Mouse (Mus musculus) splenic B cell, adult 2 months (primary cell): ENCODE results near the gene Ncor2.

ENCODE experiments used
- DNase-seq: peaks from one replicate; pipeline ENCODE4 v3.0.0-alpha.2; 2011; ENCODE audit warnings: low read depth, low spot score
- H3K27me3 ChIP-seq: 2 replicates; pipeline ENCODE4 v1.6.1; 2012; ENCODE audit warnings: mild to moderate bottlenecking, low read length, moderate library complexity, mixed read lengths; ENCODE audit not compliant: control insufficient read depth, poor library complexity, insufficient read depth, severe bottlenecking
- H3K36me3 ChIP-seq: 2 replicates; pipeline ENCODE4 v1.6.1; 2012; ENCODE audit warnings: mild to moderate bottlenecking, low read length, moderate library complexity, mixed read lengths; ENCODE audit not compliant: control insufficient read depth, poor library complexity, insufficient read depth, severe bottlenecking

The Ncor2 gene

DNA sequence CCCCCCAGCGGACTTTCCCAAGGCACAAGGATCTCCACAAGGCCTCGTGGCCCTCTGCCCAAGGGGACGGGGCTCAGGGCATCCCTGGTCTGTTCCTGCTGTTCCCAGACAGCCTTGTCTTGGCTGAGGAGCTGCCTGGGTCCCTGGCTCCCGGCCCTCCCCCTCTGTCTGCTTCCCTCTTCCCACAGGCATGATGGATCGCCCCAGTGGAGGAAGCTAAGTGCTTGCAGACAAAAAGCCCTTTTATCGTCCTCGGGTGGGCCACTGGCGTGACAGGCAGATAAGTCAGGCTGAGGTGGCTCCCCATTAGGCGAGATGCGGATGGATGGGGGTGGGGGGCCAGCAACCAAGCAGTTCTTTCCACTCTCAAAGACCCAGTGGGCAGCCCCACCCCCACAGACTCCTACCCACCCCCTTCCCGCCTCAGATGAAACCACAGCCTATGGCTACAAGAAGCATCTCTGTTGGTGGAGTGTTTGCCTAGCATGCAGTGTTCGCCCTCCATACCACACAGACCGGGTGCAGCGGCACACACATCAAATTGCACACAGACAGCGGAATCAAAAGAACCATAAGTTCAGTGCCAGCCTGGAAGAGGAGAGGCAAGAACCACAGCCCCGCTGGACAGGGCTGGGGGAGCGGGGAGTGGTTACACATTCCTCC, 27.0 kb downstream of the Ncor2 start:
- H3K27me3 ChIP-seq = no peaks in the 10 kb centered on the region
- no peak for DNase-seq
- no peaks in the 10 kb centered on the region; the same call in 1 of the 2 replicates for H3K36me3 ChIP-seq

DNA sequence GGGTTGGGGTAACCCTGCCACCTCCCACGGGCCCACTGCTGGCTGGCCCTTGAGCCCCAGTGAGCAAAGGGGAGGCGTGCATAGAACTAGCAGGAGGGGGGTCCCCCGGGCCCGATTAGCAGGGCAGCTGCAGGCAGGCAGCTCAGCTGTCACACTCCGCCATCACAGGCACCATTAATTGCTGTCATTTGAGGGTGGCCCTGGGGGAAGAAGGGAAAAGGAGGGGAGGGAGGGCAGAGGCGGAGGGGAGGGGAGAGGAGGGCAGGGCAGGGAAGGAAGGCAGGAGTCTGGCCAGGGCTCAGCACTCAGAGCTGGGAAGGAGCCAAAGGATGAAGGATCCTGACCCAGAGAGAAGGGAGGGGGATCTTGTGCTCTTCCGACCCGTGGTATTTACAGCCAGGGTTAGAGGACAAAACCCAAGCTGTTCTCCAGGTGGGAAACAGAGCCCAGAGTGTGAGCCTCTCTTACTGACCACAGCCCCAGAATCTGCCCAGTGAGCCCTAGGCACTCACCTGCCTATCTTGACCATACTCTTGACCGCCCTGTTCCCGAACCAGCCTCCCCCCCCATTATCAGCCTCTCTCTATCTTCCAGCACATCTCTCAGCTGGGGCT, 28.0 kb downstream of the Ncor2 start:
- DNase-seq = no peak
- Histone ChIP-seq H3K27me3 (no peaks in the 10 kb centered on the region), H3K36me3 (no peaks in the 10 kb centered on the region; the same call in 1 of the 2 replicates)

DNA sequence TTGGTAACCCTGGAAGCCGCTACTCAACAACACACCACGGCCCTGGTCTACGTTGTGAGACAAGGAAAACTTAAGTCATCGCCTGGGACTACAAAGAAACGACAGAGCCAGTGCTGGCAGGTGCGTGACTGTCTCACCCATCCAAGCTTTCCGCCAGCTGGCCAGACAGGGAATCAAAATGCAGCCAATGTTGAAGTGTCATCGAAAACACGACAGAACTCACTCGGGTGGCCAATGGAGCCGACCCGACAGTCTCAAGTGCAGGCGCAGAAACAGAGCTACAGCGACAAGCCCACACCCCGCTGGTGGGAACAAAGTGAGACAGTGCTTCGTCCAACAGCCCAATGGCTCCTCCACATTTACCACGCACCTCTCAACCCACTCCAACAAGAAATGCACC, 29.9 kb downstream of the Ncor2 start:
- no peak for DNase-seq
- Histone ChIP-seq H3K36me3 (no peaks in the 10 kb centered on the region; the same call in 1 of the 2 replicates), H3K27me3 (no peaks in the 10 kb centered on the region)

DNA sequence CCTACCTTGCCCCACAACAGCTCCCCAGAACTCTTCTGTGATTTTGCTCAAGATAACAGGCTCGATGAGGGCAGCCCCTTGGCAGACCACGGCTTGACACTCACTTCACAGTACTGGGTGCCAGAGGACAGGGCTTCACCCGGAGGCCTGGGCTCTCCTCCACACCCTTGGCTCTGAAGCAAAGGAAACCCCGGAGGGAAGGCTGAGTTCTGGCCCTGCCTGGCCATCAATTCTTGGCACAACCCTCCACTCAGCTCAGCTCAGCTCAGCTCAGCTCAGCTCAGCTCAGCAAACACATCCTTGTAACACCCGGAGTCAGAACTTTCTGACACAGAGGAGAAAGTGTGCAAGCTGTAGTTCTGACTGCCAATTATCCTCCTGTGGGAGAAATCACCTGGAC, 30.3 kb downstream of the Ncor2 start:
- H3K36me3 ChIP-seq = no peaks in the 10 kb centered on the region; the same call in 1 of the 2 replicates
- DNase-seq = no peak
- H3K27me3 ChIP-seq = no peaks in the 10 kb centered on the region

DNA sequence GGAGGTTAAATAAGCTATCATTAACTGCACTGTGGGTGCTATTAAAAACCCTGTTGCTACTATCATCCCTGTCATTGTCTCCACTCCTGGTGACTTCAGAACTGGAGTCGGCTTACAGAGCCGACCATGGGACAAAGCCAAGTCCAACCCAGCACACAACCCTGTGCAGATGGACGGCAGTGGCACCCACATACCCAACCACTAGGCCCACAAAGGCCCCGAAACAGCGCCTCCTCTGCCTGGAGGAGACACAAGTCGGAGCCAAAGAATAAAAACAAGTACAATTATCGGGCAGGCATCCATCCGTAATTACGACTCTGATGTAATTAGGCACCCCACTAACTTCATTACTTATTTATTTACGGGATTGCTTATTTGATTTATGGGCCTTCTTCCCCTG, 30.8 kb downstream of the Ncor2 start:
- Histone ChIP-seq H3K27me3 (no peaks in the 10 kb centered on the region), H3K36me3 (no peaks in the 10 kb centered on the region; the same call in 1 of the 2 replicates)
- no peak for DNase-seq

DNA sequence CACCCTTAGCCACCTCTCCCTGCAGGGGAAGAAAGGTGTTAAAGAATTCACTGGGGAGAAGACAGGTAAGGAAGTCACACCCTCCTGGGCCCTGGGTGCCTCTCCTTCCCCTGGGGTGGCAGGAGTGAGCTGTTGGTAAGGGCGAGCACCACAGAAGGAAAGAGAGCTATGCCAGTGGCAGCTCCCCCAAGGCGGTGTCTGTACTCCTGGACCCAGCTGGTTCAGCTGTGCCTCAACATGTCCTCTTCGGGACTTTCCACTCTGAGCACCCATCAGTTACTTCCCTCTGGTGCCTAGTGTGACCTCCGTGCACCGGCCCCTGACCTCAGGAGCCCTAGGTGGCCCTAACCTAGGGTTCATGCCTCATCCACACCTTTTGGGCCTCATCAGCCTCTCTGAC, 31.9 kb downstream of the Ncor2 start:
- H3K27me3 ChIP-seq = no peaks in the 10 kb centered on the region
- DNase-seq = no peak

DNA sequence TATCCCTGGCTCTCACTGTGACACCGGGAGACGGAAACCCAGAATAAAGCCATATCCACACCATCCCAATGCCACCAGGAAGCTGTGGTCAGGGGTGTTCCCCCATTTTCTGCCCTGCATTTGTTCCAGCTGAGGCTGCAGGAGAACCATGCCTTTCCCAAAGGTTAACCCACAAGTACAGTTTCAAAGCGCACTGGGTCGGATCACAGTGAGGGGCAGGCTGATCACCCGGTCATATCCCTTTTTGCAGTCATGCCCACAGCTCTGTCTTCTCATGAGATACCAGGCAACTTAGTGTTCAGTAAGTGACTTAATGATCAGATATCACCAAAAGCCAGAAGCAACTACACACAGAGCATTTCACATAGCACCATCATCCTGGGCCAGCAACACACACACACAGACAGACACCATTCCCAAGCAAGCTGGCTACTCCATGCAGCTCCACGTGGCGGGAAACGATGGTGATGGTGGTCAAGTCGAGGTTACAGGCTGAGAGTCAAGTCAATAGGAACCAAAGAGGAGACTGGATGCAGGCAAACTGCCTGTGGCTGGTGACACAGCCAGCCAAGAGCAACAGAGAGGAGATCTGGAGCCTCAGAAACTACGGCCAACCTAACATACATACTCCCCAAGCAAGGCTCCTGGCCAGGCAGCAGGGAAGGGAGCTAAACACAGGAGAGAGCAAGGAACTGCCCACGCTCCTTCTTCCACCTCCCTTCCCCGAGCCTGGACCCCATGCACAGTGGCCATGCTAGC, 35.7 kb downstream of the Ncor2 start:
- H3K27me3 ChIP-seq = no peaks in the 10 kb centered on the region
- DNase-seq = no peak

More for the DNA sequence above, 31.9 kb downstream of the Ncor2 start:
- no peaks in the 10 kb centered on the region; the same call in 1 of the 2 replicates for H3K36me3 ChIP-seq

DNA sequence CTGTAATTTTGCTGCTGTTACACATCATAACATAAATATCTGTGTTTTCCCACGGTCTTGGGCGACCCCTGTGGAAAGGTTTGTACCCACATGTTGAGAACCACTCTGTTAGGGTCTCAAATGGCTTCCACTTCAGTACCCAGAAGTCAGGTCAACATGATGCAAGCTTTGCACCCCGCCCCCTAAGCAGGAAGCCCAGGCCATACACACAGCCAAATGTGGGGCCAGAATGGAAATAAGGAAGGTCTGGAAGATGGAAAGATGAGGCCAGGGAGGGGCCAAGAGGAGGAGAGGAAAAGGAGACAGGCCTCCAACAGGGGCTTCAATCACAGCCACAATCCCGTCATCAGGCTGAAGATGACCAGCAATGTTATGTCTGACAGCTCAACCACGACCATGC, 37.1 kb downstream of the Ncor2 start:
- no peaks in the 10 kb centered on the region for H3K27me3 ChIP-seq
- no peak for DNase-seq
- no peaks in the 10 kb centered on the region for H3K36me3 ChIP-seq

More for the DNA sequence above, 35.7 kb downstream of the Ncor2 start:
- H3K36me3 ChIP-seq = no peaks in the 10 kb centered on the region

DNA sequence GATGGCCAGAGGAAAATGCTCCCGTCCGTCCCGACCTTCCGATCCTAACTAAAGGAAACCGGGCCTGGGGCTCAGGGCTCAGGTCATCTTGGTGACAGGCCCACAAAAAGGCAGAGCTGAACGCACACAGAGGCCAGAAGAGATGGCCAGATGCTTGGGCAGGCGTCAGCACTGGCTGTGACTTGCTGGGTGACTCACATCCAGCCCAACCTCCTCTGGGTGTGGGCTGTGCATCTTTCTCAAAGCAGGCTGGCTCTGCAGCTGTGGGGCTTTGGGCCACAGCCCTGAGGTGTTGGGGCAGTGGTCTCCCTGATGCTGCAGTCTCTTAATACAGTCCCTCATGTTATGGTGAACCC, 37.5 kb downstream of the Ncor2 start:
- H3K27me3 ChIP-seq = no peaks in the 10 kb centered on the region
- H3K36me3 ChIP-seq = no peaks in the 10 kb centered on the region
- DNase-seq = no peak

DNA sequence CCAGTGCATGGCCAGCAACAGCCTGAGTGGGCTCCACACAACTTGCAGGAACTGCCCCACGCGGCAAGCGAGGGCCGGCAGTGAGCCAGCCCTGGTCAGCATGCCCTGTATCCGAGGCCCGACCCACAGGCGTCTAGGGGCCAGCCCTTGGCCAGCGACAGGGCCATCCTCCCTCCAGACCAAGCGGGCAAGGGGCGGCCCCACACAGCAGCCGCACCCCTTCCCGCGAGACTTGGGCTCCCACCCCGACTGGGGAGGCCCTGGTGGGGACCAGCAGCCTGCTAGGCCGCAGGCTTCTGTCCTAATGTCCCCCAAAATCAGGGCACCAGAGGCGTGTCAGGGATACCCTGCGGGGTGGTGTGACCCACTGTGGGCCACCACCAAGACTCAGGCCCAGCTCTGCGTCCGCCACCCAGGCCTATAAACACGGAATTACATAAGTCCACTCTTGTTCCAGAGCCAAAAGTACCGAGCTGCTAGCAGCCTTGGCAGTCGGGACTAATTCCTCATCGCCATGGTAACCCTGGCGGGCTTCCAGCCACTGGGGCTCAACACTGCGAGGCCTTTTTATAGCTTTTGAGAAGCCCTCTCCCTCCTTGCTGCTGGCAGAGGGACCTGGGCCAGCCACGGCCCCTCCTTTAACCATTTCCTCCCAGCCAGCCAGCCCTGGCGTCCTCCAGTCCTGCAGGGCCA, 38.0 kb downstream of the Ncor2 start:
- H3K36me3 ChIP-seq = no peaks in the 10 kb centered on the region
- no peak for DNase-seq
- no peaks in the 10 kb centered on the region for H3K27me3 ChIP-seq

DNA sequence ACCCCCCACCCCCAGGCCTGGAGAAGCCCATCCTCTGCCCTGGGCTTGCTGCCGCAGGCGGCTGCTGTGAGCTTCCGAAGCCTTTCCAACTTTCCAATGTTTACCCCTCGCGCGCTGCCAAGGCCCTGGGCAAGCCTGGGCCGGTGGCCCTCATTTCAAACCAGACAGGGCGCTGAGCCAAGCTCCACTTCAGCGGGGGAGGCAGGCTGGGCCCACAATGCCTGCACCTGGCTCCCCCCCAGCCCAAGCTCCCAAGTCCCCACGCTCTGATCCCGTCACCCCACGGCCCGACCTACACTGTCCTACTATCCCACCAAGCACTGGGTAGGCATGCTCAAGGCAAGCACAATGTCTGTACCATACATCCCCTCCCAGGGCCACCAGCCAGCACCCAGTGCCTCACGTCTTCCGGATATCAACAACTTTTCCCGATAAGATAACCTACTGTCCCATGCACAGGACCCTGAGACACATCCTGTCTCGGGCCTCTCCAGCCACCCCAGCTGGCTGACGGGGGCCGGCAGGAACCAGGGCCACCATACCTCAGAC, 38.8 kb downstream of the Ncor2 start:
- no peak for DNase-seq
- no peaks in the 10 kb centered on the region for H3K36me3 ChIP-seq

DNA sequence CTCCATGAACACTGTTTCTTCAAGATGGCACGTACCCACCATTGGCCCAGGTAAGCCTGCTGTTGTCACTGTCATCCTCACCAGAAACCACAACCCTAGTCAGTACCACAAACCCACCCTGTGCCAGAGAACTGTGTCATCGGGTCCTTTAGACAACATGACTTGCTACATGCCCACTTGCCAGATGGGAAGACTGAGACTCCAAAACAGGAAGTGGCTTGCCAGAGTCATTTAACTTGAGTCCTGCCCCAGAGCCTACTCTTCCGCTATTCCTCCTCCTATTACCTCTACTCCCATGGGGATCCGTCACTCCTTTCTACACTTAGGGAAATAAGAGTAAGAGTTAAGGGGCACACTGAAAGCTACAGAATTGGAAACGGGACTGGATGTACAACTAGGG, 39.4 kb downstream of the Ncor2 start:
- DNase-seq = no peak
- Histone ChIP-seq H3K36me3 (no peaks in the 10 kb centered on the region), H3K27me3 (no peaks in the 10 kb centered on the region)

More for the DNA sequence above, 38.8 kb downstream of the Ncor2 start:
- no peaks in the 10 kb centered on the region for H3K27me3 ChIP-seq

DNA sequence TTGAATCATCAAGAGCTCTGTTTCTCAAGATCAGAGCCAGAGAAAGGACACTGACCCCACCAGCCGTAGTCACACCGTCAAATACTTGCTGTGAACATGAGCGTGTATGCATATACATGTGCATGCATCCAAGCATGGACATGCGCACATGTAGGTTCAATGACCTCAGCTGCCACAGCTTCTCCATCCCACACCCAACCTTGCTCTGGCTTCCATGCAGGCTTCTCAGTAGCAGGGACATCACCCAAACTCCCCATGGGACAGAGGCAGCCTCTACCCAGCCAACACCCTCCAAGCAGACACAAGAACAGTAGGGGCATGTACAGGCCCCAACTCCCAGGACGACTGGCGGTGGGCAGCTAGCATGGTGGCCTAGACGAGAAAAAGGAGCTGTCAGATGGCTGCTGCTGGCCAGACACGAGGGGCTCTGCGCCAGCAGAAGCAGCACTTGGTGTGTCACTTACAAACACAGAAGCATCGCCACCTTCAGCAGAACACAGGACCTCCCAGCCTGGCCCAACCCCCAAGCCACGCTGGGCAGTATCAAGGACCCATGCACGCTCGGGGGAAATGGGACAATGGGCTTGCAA, 40.1 kb downstream of the Ncor2 start:
- no peaks in the 10 kb centered on the region for H3K27me3 ChIP-seq
- no peak for DNase-seq
- no peaks in the 10 kb centered on the region for H3K36me3 ChIP-seq

DNA sequence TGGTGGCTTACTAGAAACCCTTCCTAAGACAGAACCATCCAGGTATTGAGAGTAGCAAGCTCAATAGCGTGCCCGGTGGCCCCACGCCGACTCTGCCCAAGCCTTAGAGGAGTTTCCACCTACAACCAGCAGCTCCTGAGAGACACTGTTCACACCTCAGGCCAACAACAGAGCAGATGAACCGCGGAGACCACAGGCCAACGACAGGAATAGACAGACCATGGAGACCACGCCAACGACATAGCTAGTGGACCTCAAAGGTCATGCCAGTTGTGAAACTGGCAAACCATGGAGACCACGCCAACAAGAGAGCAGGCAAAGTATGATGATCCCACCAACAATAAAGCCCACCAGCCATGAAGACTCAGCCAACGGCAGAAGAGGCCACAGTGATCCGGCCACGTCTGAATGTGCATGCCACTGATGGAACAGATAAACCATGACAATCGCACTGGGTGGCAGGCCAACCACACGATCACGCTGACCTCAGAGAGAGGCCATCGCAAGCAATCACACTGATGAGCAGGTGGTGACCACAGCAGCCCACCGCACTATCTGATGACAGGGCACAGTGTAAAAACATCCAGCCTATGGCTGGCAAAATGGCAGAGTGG, 41.2 kb downstream of the Ncor2 start:
- Histone ChIP-seq H3K36me3 (peaks cover 2% of the 10 kb centered on the region; the same call in 1 of the 2 replicates), H3K27me3 (no peaks in the 10 kb centered on the region)
- DNase-seq = no peak
